Mouse (Mus musculus): ENCODE results near the gene Pkig.

GRCm38 (mm10) chr2:163657486-163657885, 700 bp upstream of the Pkig start:
- no peak for TF ChIP-seq CTCF (IDR thresholded peaks at IDR 0.05; ENCODE audit: low read depth, low read length)
- no peak for TF ChIP-seq POLR2A (IDR thresholded peaks at IDR 0.05; ENCODE audit: insufficient read depth, low read length)
